Mouse (Mus musculus): ENCODE data around the gene Midn.

- TF ChIP-seq CTCF (IDR thresholded peaks at IDR 0.05; ENCODE audit: low read depth) (no peak), EP300 (IDR thresholded peaks at IDR 0.05; ENCODE audit: low read depth) (no peak)
Measured at GRCm38 (mm10) chr10:80182547-80182946, 34.5 kb downstream of the Midn start.
